8 mouse cellular contexts compared by ENCODE assay signal in the genomic region with DNA sequence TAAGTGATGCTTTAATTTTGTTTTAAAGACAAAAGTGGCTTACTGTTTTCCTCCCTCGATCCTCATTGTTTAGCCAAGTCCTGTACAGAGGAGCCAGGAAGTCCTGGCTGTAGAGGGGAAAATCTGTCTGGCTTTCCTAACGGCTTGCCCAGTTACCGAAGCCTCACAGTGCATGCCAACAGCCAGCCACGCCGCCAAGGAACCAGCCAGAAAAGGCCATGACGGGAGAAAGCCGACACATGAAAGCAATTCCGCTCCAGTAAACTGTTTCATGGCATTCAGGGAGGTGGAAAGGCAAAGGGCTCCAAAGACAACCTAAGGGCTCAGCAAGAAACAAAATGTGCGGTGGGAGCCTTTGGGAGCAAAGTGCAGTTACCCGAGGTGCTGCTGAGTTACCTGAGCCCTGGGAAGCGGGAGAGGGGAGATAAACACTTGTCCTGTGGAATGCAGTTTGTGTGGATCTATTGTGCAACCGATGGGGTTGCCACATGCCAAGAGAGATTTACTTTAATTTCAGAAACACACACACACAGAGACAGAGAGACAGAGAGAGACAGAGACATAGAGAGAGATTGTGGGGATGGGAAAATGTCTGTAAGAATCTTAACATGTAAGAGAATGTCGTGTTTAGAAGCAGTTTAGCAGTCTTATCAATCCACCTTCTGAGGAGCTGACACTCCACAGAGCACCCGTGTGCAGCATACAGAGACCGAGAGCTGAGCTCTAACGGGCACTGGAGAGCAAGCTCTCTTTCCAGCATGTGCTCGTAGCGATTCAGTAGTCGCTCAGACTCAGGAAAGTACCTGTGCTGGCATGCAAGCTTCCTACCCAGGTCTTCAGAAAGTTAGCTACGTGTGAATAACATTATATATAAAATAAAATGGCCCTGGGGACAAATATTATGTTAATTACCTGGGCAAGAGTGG.
DNase-seq lines count a peak whose midpoint lies in the region; ATAC-seq and TF ChIP-seq lines count a peak whose summit lies in the region.

No protein-coding gene starts in this region.

- no peak overlapping the region for H3K9ac ChIP-seq in kidney, postnatal 0 days (ENCODE audit: low read depth, low read length)
- no peak overlapping the region for H3K9ac ChIP-seq in kidney, embryonic 16.5 days (replicated peaks; ENCODE audit: low read length)
- H3K9ac ChIP-seq in liver, postnatal 0 days (replicated peaks): no peak overlapping the region

- TF ChIP-seq CTCF in kidney, postnatal 0 days (IDR thresholded peaks at IDR 0.05; ENCODE audit: low read depth): no peak
- no peak for TF ChIP-seq CTCF in liver, postnatal 0 days (IDR thresholded peaks at IDR 0.05; ENCODE audit: low read depth)

- no peaks in the 10 kb centered on the region for H3K27me3 ChIP-seq in kidney, postnatal 0 days (ENCODE audit: insufficient read depth, low read length)
- no peaks in the 10 kb centered on the region for H3K27me3 ChIP-seq in kidney, embryonic 16.5 days (ENCODE audit: insufficient read depth, low read length)
- H3K27me3 ChIP-seq in liver, postnatal 0 days (ENCODE audit: insufficient read depth, low read length): no peaks in the 10 kb centered on the region

- WGBS in kidney, postnatal 0 days: 53% methylated on average over 20 of the region's 20 CpGs
- 60% methylated on average over 20 of the region's 20 CpGs for WGBS in kidney, embryonic 16.5 days
- WGBS in liver, postnatal 0 days (ENCODE audit: insufficient replicate concordance): 58% methylated on average over 20 of the region's 20 CpGs

- no peaks in the 10 kb centered on the region for H3K36me3 ChIP-seq in kidney, postnatal 0 days (ENCODE audit: insufficient read depth, low read length)
- no peaks in the 10 kb centered on the region for H3K36me3 ChIP-seq in kidney, embryonic 16.5 days (ENCODE audit: insufficient read depth, low read length)
- no peaks in the 10 kb centered on the region for H3K36me3 ChIP-seq in liver, postnatal 0 days (replicated peaks; ENCODE audit: insufficient read depth, low read length)

- no peaks in the 10 kb centered on the region for H3K4me1 ChIP-seq in kidney, postnatal 0 days (replicated peaks; ENCODE audit: insufficient read depth, low read length)
- no peaks in the 10 kb centered on the region for H3K4me1 ChIP-seq in kidney, embryonic 16.5 days (ENCODE audit: insufficient read depth, low read length)
- H3K4me1 ChIP-seq in liver, postnatal 0 days (ENCODE audit: insufficient read depth): no peaks in the 10 kb centered on the region

- H3K9me3 ChIP-seq in kidney, postnatal 0 days (replicated peaks; ENCODE audit: low read length): no peaks in the 10 kb centered on the region; the same call in 1 of the 2 replicates
- H3K9me3 ChIP-seq in kidney, embryonic 16.5 days (ENCODE audit: low read length): no peaks in the 10 kb centered on the region
- no peaks in the 10 kb centered on the region for H3K9me3 ChIP-seq in liver, postnatal 0 days (ENCODE audit: low read length)

- H3K27ac ChIP-seq in kidney, postnatal 0 days: no peak overlapping the region
- H3K27ac ChIP-seq in kidney, embryonic 16.5 days (ENCODE audit: low read length): no peak overlapping the region
- peak overlapping the region; percentile 11; the same call in 1 of the 2 replicates for H3K27ac ChIP-seq in liver, postnatal 0 days (ENCODE audit: low read depth)

- no peak overlapping the region for H3K4me3 ChIP-seq in kidney, postnatal 0 days (replicated peaks; ENCODE audit: low read depth, low read length)
- H3K4me3 ChIP-seq in kidney, embryonic 16.5 days (ENCODE audit: low read length): no peak overlapping the region
- no peak overlapping the region for H3K4me3 ChIP-seq in liver, postnatal 0 days (ENCODE audit: low read depth, low read length)

- DNase-seq in adrenal gland, adult 2 months: peak; percentile 7
- DNase-seq in adrenal gland, adult 18-20 months (ENCODE audit: low spot score in 2 of 2): no peak
- DNase-seq in kidney, postnatal 0 days (ENCODE audit: low spot score): peak; percentile 31
- peak; percentile 29 for DNase-seq in fibroblast of lung, adult 2 months (ENCODE audit: low read depth)
- peak; percentile 28 for DNase-seq in liver, postnatal 0 days
- DNase-seq in kidney, adult 18-20 months: no peak

- no peak for TF ChIP-seq EP300 in liver, postnatal 0 days (IDR thresholded peaks at IDR 0.05; ENCODE audit: low read depth)

- ATAC-seq in kidney, postnatal 0 days (replicated peaks; ENCODE audit: low FRiP score, low read depth): no peak
- ATAC-seq in kidney, embryonic 16.5 days (ENCODE audit: low FRiP score, low TSS enrichment): no peak
- ATAC-seq in liver, postnatal 0 days: no peak; the same call in 1 of the 2 replicates
- no peak for ATAC-seq in megakaryocyte, adult 5-6 weeks (ENCODE audit: poor library complexity, severe bottlenecking)

- peak overlapping the region; percentile 13; the same call in 1 of the 2 replicates for H3K4me2 ChIP-seq in kidney, postnatal 0 days (ENCODE audit: low read length)
- H3K4me2 ChIP-seq in kidney, embryonic 16.5 days (replicated peaks; ENCODE audit: low read depth, low read length): no peak overlapping the region; the same call in 1 of the 2 replicates
- H3K4me2 ChIP-seq in liver, postnatal 0 days (ENCODE audit: low read depth, low read length): peak overlapping the region; percentile 38

Comparison
In these comparisons a context has a peak if more than half of its experiments do, and no peak if none do; other contexts are left out.
1. DNase-seq: peak in adrenal gland, adult 2 months (single experiment), kidney, postnatal 0 days (single experiment), fibroblast of lung, adult 2 months (single experiment) and liver, postnatal 0 days (single experiment); none in adrenal gland, adult 18-20 months (0 of 2) and kidney, adult 18-20 months (single experiment).